Mouse (Mus musculus): Measurements from ENCODE around the gene Mapkapk3. TPM values are rescaled to one million over a fixed set of nuclear protein-coding genes. Genes with fewer than 3 reads are reported as not detected.

The Mapkapk3 gene
- polyA plus RNA-seq, 1 experiment from 2014 or later: 17.1 TPM

DNA sequence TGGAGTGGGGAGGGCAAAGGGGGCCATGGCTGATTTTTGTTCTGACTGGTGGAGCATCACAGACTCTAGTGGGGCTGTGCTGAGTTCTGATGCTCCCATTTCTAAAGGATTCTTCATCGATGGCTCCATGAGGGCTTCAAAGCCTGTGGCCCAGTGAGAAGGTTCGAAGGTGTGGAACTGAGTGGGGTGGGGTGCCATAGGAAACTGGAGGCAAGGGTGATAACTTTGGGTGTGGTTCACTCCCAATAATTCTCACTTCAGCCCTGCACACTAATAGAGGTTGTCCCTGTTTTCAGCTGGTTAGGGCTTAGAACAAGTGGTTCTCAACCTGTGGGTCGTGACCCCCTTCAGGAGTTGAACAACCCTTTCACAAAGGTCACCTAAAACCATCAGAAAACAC lies 14.7 kb upstream of the Mapkapk3 start:
- no peak for ATAC-seq (replicated peaks; ENCODE audit: low FRiP score)
- Histone ChIP-seq H3K4me2 (no peak overlapping the region), H3K4me1 (replicated peaks; ENCODE audit: control insufficient read depth, insufficient read depth, low read length) (peaks cover 51% of the 10 kb centered on the region)

DNA sequence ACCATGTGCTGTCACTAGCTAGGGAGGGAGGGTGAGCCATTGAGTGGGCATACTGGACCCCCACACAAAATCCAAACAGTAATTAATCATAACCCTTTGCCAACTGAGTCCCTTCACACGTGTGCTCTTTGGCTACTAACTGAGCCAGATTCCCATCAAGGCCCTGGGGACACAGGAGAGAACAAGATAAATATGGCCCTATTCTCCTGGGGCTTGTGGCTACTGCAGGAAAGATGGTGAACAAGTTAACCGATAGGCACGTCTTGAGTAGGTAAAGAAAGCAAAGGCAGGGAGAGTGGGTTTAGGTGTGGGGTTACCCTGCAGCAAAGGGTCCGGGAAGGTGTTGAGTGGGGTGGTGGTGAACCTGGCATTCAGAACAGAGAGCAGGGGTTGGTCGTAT lies 14.2 kb upstream of the Mapkapk3 start:
- no peak overlapping the region for H3K9ac ChIP-seq (ENCODE audit: low read depth, low read length)
- peaks cover 52% of the 10 kb centered on the region for H3K4me1 ChIP-seq (replicated peaks; ENCODE audit: control insufficient read depth, insufficient read depth, low read length)
- DNase-seq (ENCODE audit: low spot score): no peak
- no peak overlapping the region for H3K4me2 ChIP-seq
- H3K4me3 ChIP-seq (ENCODE audit: low read depth, low read length): no peak overlapping the region
- H3K36me3 ChIP-seq (ENCODE audit: control insufficient read depth, insufficient read depth, low read length): peaks cover 5% of the 10 kb centered on the region
- no peaks in the 10 kb centered on the region for H3K9me3 ChIP-seq (ENCODE audit: control insufficient read depth, low read length)
- ATAC-seq (replicated peaks; ENCODE audit: low FRiP score): no peak
- no peaks in the 10 kb centered on the region for H3K27me3 ChIP-seq (replicated peaks; ENCODE audit: control insufficient read depth, insufficient read depth, low read length)
- WGBS: 85% methylated on average over 5 of the region's 5 CpGs
- no peak overlapping the region for H3K27ac ChIP-seq (ENCODE audit: low read depth, low read length)

More for the DNA sequence above, 14.7 kb upstream of the Mapkapk3 start:
- Histone ChIP-seq H3K27me3 (replicated peaks; ENCODE audit: control insufficient read depth, insufficient read depth, low read length) (no peaks in the 10 kb centered on the region), H3K36me3 (ENCODE audit: control insufficient read depth, insufficient read depth, low read length) (peaks cover 5% of the 10 kb centered on the region), H3K27ac (ENCODE audit: low read depth, low read length) (no peak overlapping the region), H3K9ac (ENCODE audit: low read depth, low read length) (no peak overlapping the region), H3K9me3 (ENCODE audit: control insufficient read depth, low read length) (no peaks in the 10 kb centered on the region), H3K4me3 (ENCODE audit: low read depth, low read length) (no peak overlapping the region)
- WGBS: 77% methylated on average over 3 of the region's 3 CpGs
- no peak for DNase-seq (ENCODE audit: low spot score)

GRCm38 (mm10) chr9:107303121-107303820 lies 13.6 kb upstream of the Mapkapk3 start:
- Histone ChIP-seq H3K9me3 (ENCODE audit: control insufficient read depth, low read length) (no peaks in the 10 kb centered on the region), H3K4me3 (ENCODE audit: low read depth, low read length) (no peak overlapping the region), H3K36me3 (ENCODE audit: control insufficient read depth, insufficient read depth, low read length) (peaks cover 5% of the 10 kb centered on the region), H3K4me2 (no peak overlapping the region), H3K4me1 (replicated peaks; ENCODE audit: control insufficient read depth, insufficient read depth, low read length) (peaks cover 54% of the 10 kb centered on the region), H3K9ac (ENCODE audit: low read depth, low read length) (no peak overlapping the region), H3K27me3 (replicated peaks; ENCODE audit: control insufficient read depth, insufficient read depth, low read length) (no peaks in the 10 kb centered on the region), H3K27ac (ENCODE audit: low read depth, low read length) (no peak overlapping the region)
- ATAC-seq (replicated peaks; ENCODE audit: low FRiP score) (no peak), DNase-seq (ENCODE audit: low spot score) (no peak)
- WGBS: 75% methylated on average over 9 of the region's 9 CpGs

- ATAC-seq (replicated peaks; ENCODE audit: low FRiP score) (no peak), DNase-seq (ENCODE audit: low spot score) (no peak)
- Histone ChIP-seq H3K27me3 (replicated peaks; ENCODE audit: control insufficient read depth, insufficient read depth, low read length) (no peaks in the 10 kb centered on the region), H3K4me1 (replicated peaks; ENCODE audit: control insufficient read depth, insufficient read depth, low read length) (peaks cover 52% of the 10 kb centered on the region), H3K9ac (ENCODE audit: low read depth, low read length) (no peak overlapping the region), H3K36me3 (ENCODE audit: control insufficient read depth, insufficient read depth, low read length) (peaks cover 5% of the 10 kb centered on the region), H3K27ac (ENCODE audit: low read depth, low read length) (no peak overlapping the region), H3K4me3 (ENCODE audit: low read depth, low read length) (no peak overlapping the region), H3K4me2 (no peak overlapping the region), H3K9me3 (ENCODE audit: control insufficient read depth, low read length) (no peaks in the 10 kb centered on the region)
- WGBS: 64% methylated on average over 7 of the region's 7 CpGs
Observed at GRCm38 (mm10) chr9:107302592-107302991, 12.9 kb upstream of the Mapkapk3 start.

GRCm38 (mm10) chr9:107301554-107302331 lies 12.1 kb upstream of the Mapkapk3 start:
- peak overlapping the region; percentile 8; the same call in 1 of the 2 replicates for H3K4me2 ChIP-seq
- WGBS: 65% methylated on average over 17 of the region's 17 CpGs

DNA sequence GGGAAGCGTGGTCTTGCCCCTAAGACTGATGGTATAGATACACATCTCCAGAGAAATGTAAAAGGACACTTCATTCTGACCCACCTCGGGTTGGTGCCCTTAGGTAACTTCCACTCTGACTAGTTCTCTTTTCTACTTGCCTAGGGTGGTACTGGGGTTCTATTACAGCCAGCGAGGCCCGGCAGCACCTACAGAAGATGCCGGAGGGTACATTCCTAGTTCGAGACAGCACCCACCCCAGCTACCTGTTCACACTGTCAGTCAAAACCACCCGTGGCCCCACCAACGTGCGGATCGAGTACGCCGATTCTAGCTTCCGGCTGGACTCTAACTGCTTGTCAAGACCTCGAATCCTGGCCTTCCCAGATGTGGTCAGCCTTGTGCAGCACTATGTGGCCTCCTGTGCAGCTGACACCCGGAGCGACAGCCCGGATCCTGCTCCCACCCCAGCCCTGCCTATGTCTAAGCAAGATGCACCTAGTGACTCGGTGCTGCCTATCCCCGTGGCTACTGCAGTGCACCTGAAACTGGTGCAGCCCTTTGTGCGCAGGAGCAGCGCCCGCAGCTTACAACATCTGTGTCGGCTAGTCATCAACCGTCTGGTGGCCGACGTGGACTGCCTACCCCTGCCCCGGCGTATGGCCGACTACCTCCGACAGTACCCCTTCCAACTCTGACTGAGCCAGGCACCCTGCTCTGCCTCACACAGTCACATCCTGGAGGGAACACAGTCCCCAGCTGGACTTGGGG lies 10.7 kb upstream of the Mapkapk3 start:
- no peak for DNase-seq (ENCODE audit: low spot score)
- no peak overlapping the region for H3K4me2 ChIP-seq
- no peaks in the 10 kb centered on the region for H3K9me3 ChIP-seq (ENCODE audit: control insufficient read depth, low read length)
- H3K27ac ChIP-seq (ENCODE audit: low read depth, low read length): no peak overlapping the region
- H3K4me1 ChIP-seq (replicated peaks; ENCODE audit: control insufficient read depth, insufficient read depth, low read length): peaks cover 48% of the 10 kb centered on the region
- H3K9ac ChIP-seq (ENCODE audit: low read depth, low read length): no peak overlapping the region
- no peaks in the 10 kb centered on the region for H3K27me3 ChIP-seq (replicated peaks; ENCODE audit: control insufficient read depth, insufficient read depth, low read length)
- WGBS: 91% methylated on average over 30 of the region's 30 CpGs
- H3K36me3 ChIP-seq (ENCODE audit: control insufficient read depth, insufficient read depth, low read length): peaks cover 5% of the 10 kb centered on the region
- H3K4me3 ChIP-seq (ENCODE audit: low read depth, low read length): no peak overlapping the region
- ATAC-seq (replicated peaks; ENCODE audit: low FRiP score): no peak

More at GRCm38 (mm10) chr9:107301554-107302331, 12.1 kb upstream of the Mapkapk3 start:
- Histone ChIP-seq H3K36me3 (ENCODE audit: control insufficient read depth, insufficient read depth, low read length) (peaks cover 5% of the 10 kb centered on the region), H3K9ac (ENCODE audit: low read depth, low read length) (0 out of 2 replicates have a peak overlapping the region, but pooled peaks have one; percentile 14), H3K4me3 (ENCODE audit: low read depth, low read length) (no peak overlapping the region), H3K27ac (ENCODE audit: low read depth, low read length) (no peak overlapping the region), H3K27me3 (replicated peaks; ENCODE audit: control insufficient read depth, insufficient read depth, low read length) (no peaks in the 10 kb centered on the region), H3K4me1 (replicated peaks; ENCODE audit: control insufficient read depth, insufficient read depth, low read length) (peaks cover 50% of the 10 kb centered on the region), H3K9me3 (ENCODE audit: control insufficient read depth, low read length) (no peaks in the 10 kb centered on the region)
- peak; percentile 31; the same call in 1 of the 2 replicates for ATAC-seq (replicated peaks; ENCODE audit: low FRiP score)
- no peak for DNase-seq (ENCODE audit: low spot score)

DNA sequence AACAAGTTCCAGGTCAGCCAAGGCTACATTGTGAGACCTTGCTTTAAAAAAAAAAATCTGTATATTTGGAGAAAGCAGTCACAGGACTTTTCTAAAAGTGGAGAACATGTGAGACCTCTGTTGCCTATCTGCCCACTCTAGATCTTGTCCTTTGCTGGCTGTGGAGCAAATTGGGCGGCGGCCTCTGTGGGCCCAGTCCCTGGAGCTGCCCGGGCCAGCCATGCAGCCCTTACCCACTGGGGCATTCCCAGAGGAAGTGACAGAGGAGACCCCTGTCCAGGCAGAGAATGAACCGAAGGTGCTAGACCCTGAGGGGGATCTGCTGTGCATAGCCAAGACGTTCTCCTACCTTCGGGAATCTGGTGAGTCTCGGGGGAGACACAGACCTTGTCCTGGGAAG lies 10.1 kb upstream of the Mapkapk3 start:
- no peak overlapping the region for H3K9ac ChIP-seq (ENCODE audit: low read depth, low read length)
- H3K27ac ChIP-seq (ENCODE audit: low read depth, low read length): no peak overlapping the region
- H3K4me1 ChIP-seq (replicated peaks; ENCODE audit: control insufficient read depth, insufficient read depth, low read length): peaks cover 50% of the 10 kb centered on the region
- 90% methylated on average over 7 of the region's 7 CpGs for WGBS
- H3K4me2 ChIP-seq: no peak overlapping the region
- ATAC-seq (replicated peaks; ENCODE audit: low FRiP score) (no peak), DNase-seq (ENCODE audit: low spot score) (no peak)
- H3K36me3 ChIP-seq (ENCODE audit: control insufficient read depth, insufficient read depth, low read length): peaks cover 5% of the 10 kb centered on the region
- H3K27me3 ChIP-seq (replicated peaks; ENCODE audit: control insufficient read depth, insufficient read depth, low read length): no peaks in the 10 kb centered on the region
- no peaks in the 10 kb centered on the region for H3K9me3 ChIP-seq (ENCODE audit: control insufficient read depth, low read length)
- H3K4me3 ChIP-seq (ENCODE audit: low read depth, low read length): no peak overlapping the region

GRCm38 (mm10) chr9:107298876-107299275 lies 9.2 kb upstream of the Mapkapk3 start:
- Histone ChIP-seq H3K9ac (ENCODE audit: low read depth, low read length) (no peak overlapping the region), H3K4me1 (replicated peaks; ENCODE audit: control insufficient read depth, insufficient read depth, low read length) (peaks cover 48% of the 10 kb centered on the region), H3K4me3 (ENCODE audit: low read depth, low read length) (0 out of 2 replicates have a peak overlapping the region, but pooled peaks have one; percentile 16), H3K9me3 (ENCODE audit: control insufficient read depth, low read length) (no peaks in the 10 kb centered on the region), H3K36me3 (ENCODE audit: control insufficient read depth, insufficient read depth, low read length) (peaks cover 5% of the 10 kb centered on the region), H3K27ac (ENCODE audit: low read depth, low read length) (no peak overlapping the region), H3K4me2 (peak overlapping the region; percentile 97), H3K27me3 (replicated peaks; ENCODE audit: control insufficient read depth, insufficient read depth, low read length) (no peaks in the 10 kb centered on the region)
- 87% methylated on average over 6 of the region's 6 CpGs for WGBS
- no peak for DNase-seq (ENCODE audit: low spot score)
- ATAC-seq (replicated peaks; ENCODE audit: low FRiP score): no peak

All from liver, embryonic 11.5 days (tissue).